Mouse (Mus musculus): Measurements from ENCODE around the gene Gm5136.

DNA sequence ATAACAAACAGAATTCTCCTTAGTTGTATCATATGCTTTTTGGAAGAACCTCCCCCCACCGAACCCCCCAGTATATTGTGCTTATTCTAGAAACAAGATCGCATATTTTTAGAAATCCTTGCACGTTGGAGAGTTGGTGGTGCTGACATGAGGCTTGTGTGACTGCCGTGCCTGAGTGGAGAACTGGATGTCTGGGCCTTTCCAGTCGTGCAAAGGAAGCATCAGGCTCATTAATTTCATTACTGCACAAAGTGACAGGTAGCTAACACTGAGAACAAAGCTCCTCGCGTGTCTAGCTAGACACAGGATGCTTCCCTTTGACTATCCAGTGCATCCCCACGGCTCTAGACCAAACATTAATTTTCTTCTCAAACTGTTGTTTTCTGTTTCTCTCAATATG lies 47.1 kb downstream of the Gm5136 start:
- TF ChIP-seq CTCF (IDR thresholded peaks at IDR 0.05; ENCODE audit: low read depth, low read length) (no peak), POLR2A (IDR thresholded peaks at IDR 0.05; ENCODE audit: insufficient read depth, low read length) (no peak), EP300 (IDR thresholded peaks at IDR 0.05; ENCODE audit: insufficient read depth, low read depth, low read length) (no peak)

Data from ES-Bruce4 (cell line).